Mouse (Mus musculus) lung, embryonic 16.5 days (tissue): ENCODE data around the gene Klrb1. TPM values are rescaled to one million over a fixed set of nuclear protein-coding genes. Genes with fewer than 3 reads are reported as not detected.
"Not testable (repeated sequence)": the region's sequence is repeated elsewhere in the genome, so short reads cannot be mapped to it uniquely, and the experiment has no call there.

Experiments
- ATAC-seq: fragments of 200-750 bp; cut with Nextera tagmentation; 2 replicates; pipeline ENCODE4 v1.8.0; 2017; ENCODE audit warnings: low read depth, mild to moderate bottlenecking, moderate library complexity
- H3K27ac ChIP-seq: fragments of 300-500 bp; sonication (generic); 2 replicates; pipeline ENCODE4 v1.5.1; 2014; ENCODE audit warnings: mild to moderate bottlenecking, control low read depth, low read length
- H3K27me3 ChIP-seq: fragments of 300-500 bp; sonication (generic); 2 replicates; pipeline ENCODE4 v1.6.1; 2014; ENCODE audit warnings: low read depth, low read length, mixed read lengths; ENCODE audit not compliant: control insufficient read depth, insufficient read depth
- H3K36me3 ChIP-seq: fragments of 300-500 bp; sonication (generic); 2 replicates; pipeline ENCODE4 v1.6.1; 2014; ENCODE audit warnings: low read length; ENCODE audit not compliant: control insufficient read depth, insufficient read depth
- H3K4me1 ChIP-seq: fragments of 300-500 bp; sonication (generic); replicated peaks from 2 replicates; pipeline ENCODE4 v1.6.1; 2014; ENCODE audit warnings: low read length, mixed read lengths; ENCODE audit not compliant: control insufficient read depth, insufficient read depth
- H3K4me2 ChIP-seq: fragments of 300-500 bp; sonication (generic); 2 replicates; pipeline ENCODE4 v1.6.1; 2014; ENCODE audit warnings: low read depth, low read length, control low read depth
- H3K4me3 ChIP-seq: fragments of 300-500 bp; sonication (generic); 2 replicates; pipeline ENCODE4 v1.5.1; 2014; ENCODE audit warnings: mild to moderate bottlenecking, low read length, control low read depth
- H3K9ac ChIP-seq: fragments of 300-500 bp; sonication (generic); 2 replicates; pipeline ENCODE4 v1.6.1; 2014; ENCODE audit warnings: low read length, control low read depth
- H3K9me3 ChIP-seq: fragments of 300-500 bp; sonication (generic); 2 replicates; pipeline ENCODE4 v1.6.1; 2016; ENCODE audit warnings: low read length; ENCODE audit not compliant: control insufficient read depth
- WGBS: fragments of 180-500 bp; shearing (Covaris S2); extraction: QIAGEN DNeasy Blood & Tissue Kit; methylation state at CpG from one replicate; pipeline ENCODE4 v1.1.7; 2014; 5-methylcytosine and 5-hydroxymethylcytosine counted together
- polyA plus RNA-seq: library from polyadenylated mRNA; unstranded; fragments of >200 nt; fragmentation: Nextera tagmentation; extraction: Ambion mirVana; gene quantifications from 2 replicates; pipeline ENCODE4 v1.2.1, GENCODE M21; 2015

Gene Klrb1
- polyA plus RNA-seq, 1 experiment from 2014 or later, result not detected

DNA sequence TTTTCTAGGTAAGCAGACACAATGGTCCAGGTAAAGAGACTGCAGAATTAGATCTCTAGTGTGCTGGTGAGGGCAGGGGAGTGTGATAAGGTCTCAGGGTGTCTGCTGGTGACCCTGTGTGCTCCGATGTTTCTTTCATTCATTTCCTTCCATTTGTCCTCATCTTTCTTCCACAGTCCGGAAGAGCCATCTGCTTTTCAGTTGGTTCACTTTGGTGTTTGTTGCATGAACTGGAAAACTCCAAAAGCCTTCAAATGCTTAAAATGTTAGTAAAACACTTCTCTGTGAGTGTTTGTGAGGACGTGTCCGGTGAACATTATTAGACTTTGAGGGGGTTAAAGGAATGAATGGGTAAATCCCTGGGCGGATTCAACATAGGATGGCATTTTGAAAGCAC, 38.3 kb upstream of the Klrb1 start:
- Histone ChIP-seq H3K27me3 (no peaks in the 10 kb centered on the region), H3K36me3 (no peaks in the 10 kb centered on the region), H3K9me3 (no peaks in the 10 kb centered on the region), H3K4me2 (peak overlapping the region; percentile 52), H3K9ac (peak overlapping the region; percentile 41), H3K4me1 (peaks cover 5% of the 10 kb centered on the region; the same call in 1 of the 2 replicates), H3K27ac (0 out of 2 replicates have a peak overlapping the region, but pooled peaks have one; percentile 24), H3K4me3 (peak overlapping the region; percentile 69)
- no peak for ATAC-seq
- whole genome bisulfite sequencing, result 31% methylated on average over 5 of the region's 5 CpGs

GRCm38 (mm10) chr6:128760416-128761143, 37.7 kb upstream of the Klrb1 start:
- not testable (repeated sequence) for H3K9me3 ChIP-seq, H3K4me1 ChIP-seq, H3K36me3 ChIP-seq, H3K27me3 ChIP-seq
- Histone ChIP-seq H3K4me2 (peak overlapping the region; percentile 52), H3K27ac (peak overlapping the region; percentile 86), H3K9ac (peak overlapping the region; percentile 72), H3K4me3 (peak overlapping the region; percentile 69)
- under 1% methylated on average over 43 of the region's 44 CpGs for WGBS
- peak; percentile 77 for ATAC-seq

DNA sequence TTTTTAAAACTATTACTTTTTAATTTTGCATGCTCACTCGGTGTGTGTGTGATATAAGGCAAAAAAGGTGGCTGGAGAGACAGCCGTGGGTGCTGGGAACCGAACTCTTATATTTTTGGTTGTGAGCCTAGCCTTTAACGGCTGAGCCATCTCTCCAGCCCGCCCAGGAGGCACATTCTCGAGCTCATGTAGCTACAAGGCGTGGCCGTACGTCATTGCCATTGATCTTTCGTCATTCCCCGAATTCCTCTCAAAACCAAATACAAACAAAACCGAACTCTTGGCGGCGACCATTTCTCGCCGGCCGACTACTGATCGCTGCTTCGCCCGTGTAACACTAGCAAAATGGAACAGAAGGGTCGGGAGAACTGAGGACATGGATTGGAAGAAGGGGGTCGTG, 37.2 kb upstream of the Klrb1 start:
- H3K4me2 ChIP-seq, result peak overlapping the region; percentile 45
- peak; percentile 49 for ATAC-seq
- not testable (repeated sequence) for H3K27me3 ChIP-seq, H3K36me3 ChIP-seq, H3K4me1 ChIP-seq, H3K9me3 ChIP-seq
- peak overlapping the region; percentile 69 for H3K4me3 ChIP-seq
- H3K9ac ChIP-seq, result peak overlapping the region; percentile 72
- WGBS, result 0% methylated on average over 22 of the region's 22 CpGs
- peak overlapping the region; percentile 86 for H3K27ac ChIP-seq

- Histone ChIP-seq H3K27ac (no peak overlapping the region), H3K9me3 (no peaks in the 10 kb centered on the region), H3K36me3 (no peaks in the 10 kb centered on the region), H3K27me3 (no peaks in the 10 kb centered on the region), H3K4me1 (peaks cover 7% of the 10 kb centered on the region; the same call in 1 of the 2 replicates), H3K9ac (no peak overlapping the region), H3K4me3 (no peak overlapping the region; the same call in 1 of the 2 replicates), H3K4me2 (no peak overlapping the region)
- ATAC-seq, result no peak
- 78% methylated on average over 5 of the region's 5 CpGs for WGBS
Observed at GRCm38 (mm10) chr6:128759221-128759950, 36.5 kb upstream of the Klrb1 start.

DNA sequence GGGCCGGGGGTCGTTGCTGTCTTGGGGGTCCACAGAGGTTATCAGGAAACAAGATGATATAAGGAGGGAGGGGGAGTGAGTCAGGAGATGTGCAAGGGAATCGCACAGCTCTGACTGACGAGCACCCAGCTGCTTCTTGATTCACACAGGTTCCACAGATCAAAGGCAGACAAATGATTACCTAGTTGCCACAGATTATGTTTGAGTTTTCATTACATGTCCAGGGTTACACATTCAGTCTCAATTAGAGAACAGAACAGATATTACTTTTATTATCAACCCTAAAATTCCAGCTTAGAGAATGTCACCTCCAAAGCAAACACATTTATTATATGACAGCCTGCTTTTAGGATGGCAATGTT, 32.5 kb upstream of the Klrb1 start:
- not testable (repeated sequence) for ATAC-seq, H3K36me3 ChIP-seq, H3K27ac ChIP-seq, H3K9ac ChIP-seq, H3K4me3 ChIP-seq, H3K4me2 ChIP-seq, H3K4me1 ChIP-seq, H3K9me3 ChIP-seq, H3K27me3 ChIP-seq
- 24% methylated on average over 4 of the region's 4 CpGs for WGBS

DNA sequence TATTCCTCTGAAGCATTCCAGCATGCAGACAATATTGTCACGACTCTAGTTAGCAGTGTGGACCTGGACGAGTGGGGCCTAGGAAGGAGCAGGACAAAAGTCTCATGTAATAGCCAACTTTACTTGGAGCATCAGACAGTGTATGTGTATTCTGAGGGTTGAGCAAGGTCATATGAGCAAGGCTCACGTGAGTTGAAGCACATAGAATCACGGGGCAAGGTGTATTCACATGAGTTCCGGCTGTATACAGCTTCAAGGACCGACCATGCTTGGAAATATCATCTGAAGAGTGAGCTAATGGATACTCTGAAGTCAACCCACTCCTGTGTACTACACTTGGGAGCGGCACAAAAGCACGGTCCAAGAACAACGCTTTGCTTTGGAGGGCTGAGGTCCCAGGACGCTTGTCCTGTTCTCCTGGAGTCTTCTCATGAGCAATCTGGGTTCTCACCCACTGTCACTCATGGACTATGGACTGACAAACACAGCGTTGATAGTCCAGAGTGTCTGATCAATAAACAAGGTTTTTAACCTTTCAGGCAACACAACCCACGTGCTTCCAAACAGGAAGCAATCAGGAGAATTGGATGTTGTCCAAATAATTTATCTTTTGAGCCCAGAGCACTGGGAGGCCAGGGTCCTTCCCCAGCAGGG, 32.0 kb upstream of the Klrb1 start:
- Histone ChIP-seq H3K4me3 (0 out of 2 replicates have a peak overlapping the region, but pooled peaks have one; percentile 20), H3K4me2 (peak overlapping the region; percentile 36; the same call in 1 of the 2 replicates), H3K27ac (peak overlapping the region; percentile 27; the same call in 1 of the 2 replicates)
- WGBS, result 63% methylated on average over 12 of the region's 12 CpGs
- H3K9me3 ChIP-seq, H3K4me1 ChIP-seq, H3K27me3 ChIP-seq, H3K36me3 ChIP-seq, ATAC-seq, H3K9ac ChIP-seq: not testable (repeated sequence)

- peak overlapping the region; percentile 20; the same call in 1 of the 2 replicates for H3K9ac ChIP-seq
- peak overlapping the region; percentile 36 for H3K4me2 ChIP-seq
- H3K9me3 ChIP-seq, H3K36me3 ChIP-seq, H3K27me3 ChIP-seq, H3K4me1 ChIP-seq: not testable (repeated sequence)
- peak overlapping the region; percentile 20; the same call in 1 of the 2 replicates for H3K4me3 ChIP-seq
- peak overlapping the region; percentile 27 for H3K27ac ChIP-seq
- WGBS, result 20% methylated on average over 10 of the region's 10 CpGs
- ATAC-seq, result peak; percentile 89
Observed at GRCm38 (mm10) chr6:128754265-128754664, 31.4 kb upstream of the Klrb1 start.

- not testable (repeated sequence) for H3K4me1 ChIP-seq, H3K9me3 ChIP-seq, H3K9ac ChIP-seq, H3K36me3 ChIP-seq, H3K4me3 ChIP-seq, H3K27me3 ChIP-seq
- peak overlapping the region; percentile 27; the same call in 1 of the 2 replicates for H3K27ac ChIP-seq
- 28% methylated on average over 8 of the region's 8 CpGs for WGBS
- peak overlapping the region; percentile 36; the same call in 1 of the 2 replicates for H3K4me2 ChIP-seq
- ATAC-seq, result peak; percentile 96
Observed at GRCm38 (mm10) chr6:128753610-128754224, 30.9 kb upstream of the Klrb1 start.

- not testable (repeated sequence) for H3K27me3 ChIP-seq, H3K9me3 ChIP-seq, ATAC-seq, H3K4me1 ChIP-seq, H3K4me3 ChIP-seq, H3K4me2 ChIP-seq, H3K9ac ChIP-seq, H3K27ac ChIP-seq, H3K36me3 ChIP-seq
- 69% methylated on average over 6 of the region's 6 CpGs for WGBS
Observed at GRCm38 (mm10) chr6:128747006-128747405, 24.1 kb upstream of the Klrb1 start.
